Mouse (Mus musculus) right cerebral cortex, postnatal 10 days (tissue): ENCODE data around the gene Fam83e.
A peak's percentile ranks its signal among the peaks of the same experiment; 100 is the strongest.

Experiments used
- DNase-seq, 2 experiments: peaks; one replicate each; pipeline ENCODE4 v3.0.0; 2021; ENCODE audit warnings: low spot score in 2 of 2

Gene Fam83e

DNA sequence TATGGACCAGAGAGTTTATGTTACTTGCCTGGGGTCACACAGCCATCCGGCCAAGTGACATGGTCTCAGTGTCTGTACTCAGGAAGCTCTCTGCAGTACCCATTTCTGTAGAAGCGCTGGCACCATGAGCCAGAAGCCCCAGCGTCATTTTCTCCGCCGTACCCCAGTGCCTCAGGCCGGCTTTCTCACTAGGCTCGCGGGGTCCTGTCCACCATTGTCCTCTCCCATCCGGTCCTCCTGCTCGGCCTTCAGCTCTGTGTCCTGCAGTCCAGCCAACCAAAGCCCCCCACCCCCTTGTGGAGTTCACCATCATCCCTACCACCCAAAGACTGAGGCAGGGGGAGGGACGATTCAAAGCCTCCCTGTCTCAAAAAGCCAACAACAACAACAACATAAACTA, 19.4 kb upstream of the Fam83e start:
- peak in 1 of 2 experiments; percentile 48 for DNase-seq

DNA sequence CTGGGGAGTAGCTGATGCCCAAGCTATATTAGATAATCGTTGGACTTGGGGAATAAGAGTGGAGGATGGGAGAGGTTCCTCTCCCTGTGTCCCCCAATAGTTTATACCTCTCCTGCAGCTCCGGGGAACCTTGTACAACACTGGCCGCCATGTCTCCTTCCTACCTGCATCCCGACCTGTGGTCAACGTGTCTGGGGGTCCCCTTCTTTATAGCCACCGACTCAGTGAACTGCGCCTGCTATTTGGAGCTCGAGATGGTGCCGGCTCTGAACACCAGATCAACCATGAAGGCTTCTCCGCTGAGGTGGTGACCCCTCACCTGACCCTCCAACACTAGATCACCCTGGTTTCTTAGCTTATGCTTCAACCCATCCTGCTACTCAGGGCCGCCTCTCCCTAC, 18.7 kb upstream of the Fam83e start:
- DNase-seq, result peak in 1 of 2 experiments; percentile 58

DNA sequence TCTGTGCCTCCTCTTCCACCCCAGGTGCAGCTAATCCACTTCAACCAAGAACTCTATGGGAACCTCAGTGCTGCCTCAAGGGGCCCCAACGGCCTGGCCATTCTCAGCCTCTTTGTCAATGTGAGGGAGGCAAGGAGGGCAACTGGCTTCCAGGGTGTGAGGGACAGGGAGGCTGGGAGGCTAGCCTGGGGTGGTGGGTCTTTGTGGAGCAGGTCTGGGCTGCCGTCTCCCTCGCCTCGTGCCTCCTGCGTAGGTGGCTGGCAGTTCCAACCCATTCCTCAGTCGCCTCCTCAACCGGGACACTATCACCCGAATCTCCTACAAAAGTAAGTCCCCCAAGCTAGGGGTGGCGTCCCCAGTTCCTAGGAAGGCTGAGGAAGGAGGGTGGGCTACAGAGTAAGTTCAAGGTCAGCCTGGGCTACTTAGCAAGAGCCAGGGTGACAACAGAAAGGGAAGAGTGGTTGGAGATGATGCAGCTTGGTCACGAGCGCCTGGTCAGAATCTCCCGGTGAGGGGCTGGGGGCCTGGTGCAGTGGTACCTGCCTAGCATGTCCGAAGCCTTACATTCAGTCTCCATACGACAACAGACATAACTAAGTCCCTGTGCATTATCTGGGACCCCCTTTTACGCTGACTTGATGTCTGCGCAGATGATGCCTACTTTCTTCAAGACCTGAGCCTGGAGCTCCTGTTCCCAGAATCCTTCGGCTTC, 18.0 kb upstream of the Fam83e start:
- DNase-seq, result peak in 1 of 2 experiments; percentile 56

DNA sequence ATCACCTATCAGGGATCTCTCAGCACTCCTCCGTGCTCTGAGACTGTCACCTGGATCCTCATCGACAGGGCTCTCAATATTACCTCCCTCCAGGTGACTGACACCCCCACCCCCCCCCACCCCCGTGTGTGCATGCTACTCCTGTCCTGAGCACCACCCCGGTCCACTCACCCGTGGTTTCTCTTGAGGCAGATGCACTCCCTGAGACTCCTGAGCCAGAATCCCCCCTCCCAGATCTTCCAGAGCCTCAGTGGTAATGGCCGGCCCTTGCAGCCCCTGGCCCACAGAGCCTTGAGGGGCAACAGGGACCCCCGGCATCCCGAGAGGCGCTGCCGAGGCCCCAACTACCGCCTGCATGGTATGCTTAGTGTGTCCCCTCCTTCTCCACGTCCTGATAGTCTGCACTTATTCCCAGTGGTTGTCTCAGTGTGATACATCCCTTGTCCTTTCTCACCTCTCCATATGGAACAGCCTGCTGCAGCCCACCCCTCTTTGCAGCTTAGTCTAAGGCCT, 17.4 kb upstream of the Fam83e start:
- peak in 1 of 2 experiments; percentile 70 for DNase-seq

DNA sequence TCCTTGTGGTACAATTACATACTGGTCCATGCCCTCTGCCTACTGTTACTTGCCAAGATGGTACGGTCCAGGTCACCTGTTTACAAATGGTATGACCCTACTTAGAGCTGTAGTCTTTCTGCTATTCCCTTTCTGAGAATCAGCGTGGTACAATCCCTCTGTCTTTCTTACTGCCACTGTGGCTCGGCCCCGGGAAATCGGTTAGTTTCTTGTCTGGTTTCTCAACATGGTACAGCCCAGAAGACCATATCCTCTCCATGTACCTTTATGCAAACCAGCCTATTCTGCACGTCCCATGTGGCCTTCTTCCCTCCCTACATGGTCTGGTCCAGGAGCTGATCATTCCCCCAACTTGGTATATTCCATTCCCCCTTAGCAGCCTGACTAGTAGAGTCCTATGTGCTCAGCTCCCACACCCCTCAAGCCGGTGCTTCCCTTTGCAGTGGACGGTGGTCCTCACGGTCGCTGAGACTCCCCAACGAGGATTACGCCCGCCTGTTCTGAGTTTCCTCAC, 16.9 kb upstream of the Fam83e start:
- DNase-seq, result peak; percentile 83 to 93

DNA sequence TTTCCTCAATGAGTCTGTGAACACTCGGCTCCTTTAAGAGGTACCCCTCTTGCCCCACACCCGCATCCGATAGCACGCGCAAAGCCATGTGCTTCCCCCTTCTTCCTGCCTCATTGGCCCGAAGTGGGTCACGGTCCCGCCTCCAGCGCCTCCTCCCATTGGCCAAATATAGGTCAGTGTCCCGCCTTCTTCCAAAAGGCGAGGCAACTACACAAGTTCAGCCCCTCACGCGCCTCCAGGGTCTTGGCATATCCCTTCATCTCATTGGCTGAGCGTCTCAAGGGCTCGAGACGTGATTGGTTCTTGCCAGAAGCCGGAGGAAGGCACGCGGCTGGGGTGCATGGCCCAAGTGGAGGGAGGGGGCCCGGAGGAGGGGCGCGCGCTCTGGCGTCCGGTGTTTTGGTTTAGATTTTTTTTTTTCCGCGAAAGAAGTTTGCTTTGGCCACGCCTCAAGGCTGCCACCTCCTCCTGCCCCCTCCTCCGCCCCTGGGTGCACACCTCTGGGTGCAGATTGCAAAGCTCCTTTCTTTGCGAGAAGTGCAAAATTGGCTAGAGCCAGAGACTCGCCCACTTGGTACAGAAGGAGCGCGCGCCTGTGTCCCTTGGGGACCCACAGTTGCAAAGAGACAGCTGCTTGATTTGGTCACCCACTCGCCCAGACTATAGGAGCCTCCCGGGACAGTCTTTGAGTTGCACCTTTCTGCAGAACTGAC, 16.1 kb upstream of the Fam83e start, which contains the start of gene Dbp:
TSS of gene Dbp (plus strand) at position 359 of the 713 bp plus-strand sequence.
- peak; percentile 100 for DNase-seq

DNA sequence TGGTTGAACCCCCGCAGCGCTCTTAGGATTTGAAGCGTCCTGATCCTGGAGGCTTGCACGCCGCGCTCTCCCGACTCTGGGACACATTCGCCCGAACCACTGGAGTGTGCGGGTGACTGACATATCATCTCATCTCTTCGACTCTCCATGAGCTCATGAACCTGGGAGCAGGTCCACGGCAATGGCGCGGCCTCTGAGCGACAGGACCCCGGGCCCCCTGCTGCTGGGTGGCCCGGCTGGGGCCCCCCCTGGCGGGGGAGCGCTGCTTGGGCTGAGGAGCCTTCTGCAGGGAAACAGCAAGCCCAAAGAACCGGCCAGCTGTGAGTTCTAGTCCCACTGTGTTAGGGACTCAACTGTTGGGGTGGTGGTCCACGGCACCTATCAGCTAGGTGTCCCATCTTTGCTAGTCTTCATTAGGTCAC, 15.6 kb upstream of the Fam83e start:
- no peak for DNase-seq

DNA sequence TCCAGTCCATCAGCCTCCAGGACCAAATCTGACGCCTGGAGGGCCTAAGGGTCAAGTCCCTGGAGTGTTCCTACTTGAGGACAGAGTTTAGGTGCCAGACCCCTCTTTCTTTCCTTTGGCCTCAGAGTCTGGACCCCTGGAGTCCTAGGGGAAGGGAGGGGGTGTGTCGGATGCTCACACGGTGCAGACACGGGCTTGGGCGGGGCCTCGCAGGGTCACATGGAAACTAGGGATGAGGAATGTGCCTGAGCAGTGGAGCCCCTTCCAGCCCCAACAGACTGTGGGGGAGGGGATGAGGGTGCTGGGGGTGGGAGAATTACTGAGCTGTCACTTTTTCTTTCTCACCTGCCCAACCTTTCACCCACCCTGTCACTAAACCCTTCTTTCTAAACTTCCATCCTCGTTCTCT, 15.1 kb upstream of the Fam83e start:
- DNase-seq, result peak; percentile 90 to 93

DNA sequence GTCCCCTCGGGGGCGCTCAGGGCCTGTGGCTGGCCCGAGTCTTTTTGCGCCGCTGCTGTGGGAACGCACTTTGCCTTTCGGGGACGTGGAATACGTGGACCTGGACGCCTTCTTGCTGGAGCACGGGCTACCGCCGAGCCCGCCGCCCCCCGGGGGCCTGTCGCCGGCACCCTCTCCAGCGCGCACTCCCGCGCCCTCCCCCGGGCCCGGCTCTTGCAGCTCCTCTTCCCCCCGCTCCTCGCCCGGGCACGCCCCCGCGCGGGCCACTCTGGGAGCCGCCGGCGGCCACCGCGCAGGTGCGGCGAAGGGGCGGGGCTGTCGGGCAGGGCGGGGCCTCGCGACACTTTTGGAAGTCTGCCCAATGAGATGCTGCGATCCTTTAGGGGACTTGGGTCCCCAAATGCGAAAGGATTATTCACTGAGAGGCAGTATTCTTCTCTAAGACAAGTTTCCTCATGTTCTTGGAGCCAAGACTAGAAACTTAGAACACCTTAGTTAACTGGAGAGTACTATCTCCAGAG, 14.2 kb upstream of the Fam83e start:
- peak; percentile 87 to 91 for DNase-seq

DNA sequence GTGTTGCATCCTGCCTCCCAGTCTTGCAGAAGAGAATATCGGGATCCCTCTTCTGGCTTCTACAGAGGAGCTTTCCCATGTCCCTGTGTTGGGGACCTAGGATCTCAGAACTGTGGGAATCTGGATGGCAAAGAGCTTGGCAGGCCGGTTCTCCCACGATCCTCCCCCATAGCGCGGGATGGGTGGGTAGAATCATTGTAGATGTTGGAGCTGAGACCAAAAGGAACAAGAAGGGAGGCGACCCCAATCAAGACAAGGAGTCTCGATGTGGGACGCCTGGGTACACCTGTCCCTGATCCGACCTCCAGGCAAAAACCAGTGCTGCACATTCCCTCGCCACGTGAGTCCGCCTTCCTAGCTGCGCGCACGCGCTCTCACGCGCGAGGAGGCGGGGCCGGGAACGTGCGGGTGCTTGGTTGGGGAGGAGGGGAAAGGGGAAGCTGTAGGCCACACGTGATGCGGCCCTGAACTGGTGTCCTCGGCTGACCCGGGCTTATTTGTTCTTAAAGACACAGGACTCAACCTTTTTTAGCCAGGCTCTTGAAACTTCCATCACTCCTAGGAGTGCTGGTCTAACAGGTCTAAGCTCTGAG, 13.5 kb upstream of the Fam83e start:
- peak; percentile 97 for DNase-seq

DNA sequence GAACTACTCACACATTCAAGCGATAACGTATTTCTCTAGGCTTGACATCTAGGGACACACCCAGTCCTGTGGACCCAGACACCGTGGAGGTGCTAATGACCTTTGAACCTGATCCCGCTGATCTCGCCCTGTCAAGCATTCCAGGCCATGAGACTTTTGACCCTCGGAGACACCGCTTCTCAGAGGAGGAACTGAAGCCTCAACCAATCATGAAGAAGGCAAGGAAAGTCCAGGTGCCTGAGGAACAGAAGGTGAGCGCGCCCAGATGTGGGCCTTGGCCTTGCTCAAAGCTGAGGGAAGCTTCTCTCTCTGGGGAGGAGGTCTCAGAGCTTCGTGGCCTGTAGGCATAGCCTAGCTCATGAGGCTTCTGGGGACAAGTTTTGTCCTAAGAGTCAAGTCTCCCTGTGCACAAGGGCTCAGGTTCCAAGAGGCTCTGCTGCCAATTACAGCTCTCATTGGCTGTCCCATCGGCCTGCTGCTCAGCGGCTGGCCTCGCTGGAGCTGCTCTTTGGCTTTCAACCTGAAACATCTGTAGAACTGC, 12.7 kb upstream of the Fam83e start:
- peak in 1 of 2 experiments; percentile 74 for DNase-seq

DNA sequence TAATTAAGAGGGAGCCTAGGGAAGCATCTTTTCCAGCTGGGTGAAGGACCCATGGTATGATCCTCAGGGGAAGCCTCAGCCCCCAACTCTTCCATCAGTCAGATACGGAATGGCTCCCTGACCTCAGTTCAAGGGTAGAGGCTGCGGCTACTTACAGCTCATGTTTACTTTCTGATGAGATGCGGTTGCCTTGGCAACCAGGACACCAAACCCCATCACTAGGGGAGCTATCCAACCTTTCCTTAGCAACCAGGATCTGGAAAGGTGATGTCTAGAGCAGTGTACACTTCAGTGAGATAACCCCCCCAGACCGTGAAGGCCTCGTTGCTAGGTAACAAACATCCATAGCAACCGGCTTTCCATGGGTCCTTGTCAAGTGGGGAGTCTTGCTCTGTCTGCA, 12.0 kb upstream of the Fam83e start:
- peak; percentile 60 to 80 for DNase-seq

DNA sequence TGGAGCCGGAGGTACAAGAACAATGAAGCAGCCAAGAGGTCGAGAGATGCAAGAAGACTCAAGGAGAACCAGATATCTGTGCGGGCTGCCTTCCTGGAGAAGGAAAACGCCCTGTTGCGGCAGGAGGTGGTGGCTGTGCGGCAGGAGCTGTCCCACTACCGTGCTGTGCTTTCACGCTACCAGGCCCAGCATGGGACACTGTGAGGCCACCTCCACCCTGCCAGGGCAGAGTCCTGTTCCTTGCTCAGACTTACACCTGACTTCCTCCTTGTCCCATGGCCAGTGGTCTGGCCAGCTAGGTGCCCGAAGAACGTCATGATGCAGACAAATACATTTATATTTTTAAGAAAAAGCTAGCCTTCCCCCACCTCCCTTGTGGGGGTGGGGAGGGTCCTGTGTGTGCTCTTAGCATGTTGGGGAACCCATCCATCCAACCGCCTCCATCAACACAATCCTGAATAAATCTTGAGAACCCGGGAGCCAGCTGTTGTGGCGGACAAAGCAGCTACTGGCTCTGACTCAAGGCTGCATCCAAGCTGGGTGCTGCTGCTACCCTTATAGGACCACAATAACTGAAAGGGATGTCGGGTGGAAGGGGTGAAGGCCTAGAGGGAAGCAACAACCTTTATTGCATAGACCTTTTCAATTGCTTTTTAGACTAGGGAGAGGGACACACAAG, 11.2 kb upstream of the Fam83e start:
- peak in 1 of 2 experiments; percentile 62 for DNase-seq

DNA sequence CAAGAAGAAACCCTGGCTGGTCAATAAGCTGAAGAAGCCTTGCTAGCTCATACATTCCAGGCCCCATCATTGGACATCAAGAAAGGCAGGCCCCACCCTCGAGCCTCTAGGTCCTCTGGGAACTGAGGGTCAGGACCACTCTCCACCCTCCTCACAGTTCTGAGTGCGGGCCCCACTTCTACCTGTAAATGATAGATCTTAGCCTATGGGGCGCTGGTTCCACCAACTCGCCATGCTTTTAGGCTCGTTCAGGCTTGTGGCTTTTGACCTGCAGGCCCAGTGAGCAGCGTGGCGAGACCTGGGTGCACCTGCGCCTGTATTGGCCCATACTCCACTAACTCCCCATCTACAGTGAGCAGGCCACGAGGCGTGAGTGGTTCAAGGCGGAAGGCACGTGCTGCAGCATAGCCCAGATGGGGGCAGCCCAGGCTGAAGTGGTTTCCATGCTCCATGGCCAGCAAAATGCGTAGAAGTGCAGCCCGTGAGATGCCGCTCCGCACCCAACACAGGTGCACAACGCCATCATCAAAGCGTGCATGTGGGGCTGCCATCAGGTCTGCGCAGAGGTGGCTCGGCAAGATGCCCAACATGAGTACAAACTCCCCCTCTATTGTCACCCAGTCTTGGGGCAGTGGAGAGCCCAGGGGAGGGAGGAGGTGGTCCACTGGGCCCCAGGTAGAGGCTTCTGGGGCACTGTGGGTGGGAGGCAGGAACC, 10.4 kb upstream of the Fam83e start:
- peak in 1 of 2 experiments; percentile 53 for DNase-seq

DNA sequence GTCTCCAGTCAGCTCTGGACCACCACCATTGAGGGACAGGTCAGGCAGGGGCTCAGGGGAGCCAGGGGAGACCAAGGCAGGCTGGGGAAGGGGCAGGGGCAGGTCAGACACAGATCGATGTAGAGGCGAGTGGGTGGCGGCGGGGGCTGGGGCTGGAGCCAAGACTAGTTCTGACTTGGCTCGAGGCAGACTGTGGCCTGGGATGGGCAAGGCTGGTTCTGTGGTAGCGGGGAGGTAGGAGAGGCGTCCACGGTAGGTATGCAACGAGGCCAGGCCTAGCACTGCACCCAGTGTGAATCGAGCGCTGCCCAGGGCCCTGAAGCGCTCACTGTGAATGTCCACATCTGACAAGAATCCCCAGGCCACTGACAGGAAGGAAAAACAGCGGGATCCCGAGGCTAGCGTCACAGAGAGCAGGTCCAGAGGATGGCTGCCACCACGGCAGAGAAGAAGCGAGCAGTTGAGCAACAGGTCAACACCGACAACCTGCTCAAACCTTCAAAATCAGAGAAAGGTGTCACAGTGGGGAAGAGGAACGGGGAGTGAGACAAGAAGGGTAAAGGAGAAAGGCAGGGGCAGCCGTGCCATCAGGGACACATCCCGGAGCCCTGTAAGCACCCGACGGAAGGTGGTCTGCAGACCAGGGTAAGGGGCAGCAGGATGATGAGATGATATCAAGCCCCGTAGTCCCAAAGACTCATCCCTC, 9.5 kb upstream of the Fam83e start:
- DNase-seq, result peak in 1 of 2 experiments; percentile 62

DNA sequence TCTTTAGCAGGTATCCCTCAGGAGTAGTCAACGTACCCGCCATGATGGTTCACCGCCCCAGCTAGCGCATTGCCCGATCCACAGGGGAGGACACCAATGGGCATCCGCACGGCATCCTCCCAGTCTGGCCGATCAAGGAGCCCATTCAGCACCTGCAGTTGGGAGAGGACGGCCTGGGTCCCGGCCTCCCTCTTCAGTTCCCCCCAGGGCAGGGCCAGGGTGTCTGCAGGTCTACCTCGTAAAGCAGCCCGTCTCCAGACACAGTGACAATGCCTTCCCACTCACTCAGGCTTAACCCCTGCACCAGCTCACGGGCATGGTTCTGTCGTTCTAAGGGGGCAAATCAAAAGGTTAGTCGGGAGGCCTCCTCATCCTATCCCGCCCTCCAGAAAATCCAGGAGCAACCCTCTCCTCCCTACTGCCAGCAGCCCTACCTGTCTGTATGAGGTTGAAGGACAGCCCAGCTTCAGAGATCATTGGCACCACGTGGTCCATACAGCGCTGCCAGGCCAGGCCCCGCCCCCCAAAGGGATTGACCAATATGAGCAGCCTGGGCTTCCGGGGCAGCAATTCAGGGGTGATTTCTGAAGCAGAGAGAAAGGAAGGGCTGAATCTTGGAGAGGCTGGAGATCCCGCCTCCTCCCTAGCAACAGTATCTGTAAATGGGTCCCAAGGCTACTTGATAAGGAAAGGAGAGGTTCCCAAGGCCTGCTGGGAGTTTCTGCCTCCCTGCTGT, 8.8 kb upstream of the Fam83e start:
- peak in 1 of 2 experiments; percentile 58 for DNase-seq

DNA sequence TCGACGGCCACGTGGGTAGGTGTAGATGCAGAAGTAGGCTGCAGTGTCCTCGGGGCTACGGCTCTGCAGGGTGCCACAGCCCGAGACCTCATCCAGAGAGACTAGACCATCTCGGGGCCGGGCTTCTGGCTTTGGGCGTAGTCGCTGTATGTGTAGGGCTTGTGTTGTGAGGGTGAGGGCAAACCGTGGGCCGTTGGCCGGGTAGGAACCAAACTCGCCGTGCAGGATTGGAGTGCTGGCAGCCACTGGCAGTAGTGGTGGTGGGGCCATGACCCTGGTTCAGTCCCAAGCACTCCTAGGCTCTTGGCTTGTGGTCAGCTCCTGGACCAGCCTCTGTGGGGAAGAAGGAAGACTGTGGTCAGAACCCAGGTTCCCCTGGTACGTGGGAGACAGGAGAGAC, 7.6 kb upstream of the Fam83e start:
- DNase-seq, result peak in 1 of 2 experiments; percentile 53

DNA sequence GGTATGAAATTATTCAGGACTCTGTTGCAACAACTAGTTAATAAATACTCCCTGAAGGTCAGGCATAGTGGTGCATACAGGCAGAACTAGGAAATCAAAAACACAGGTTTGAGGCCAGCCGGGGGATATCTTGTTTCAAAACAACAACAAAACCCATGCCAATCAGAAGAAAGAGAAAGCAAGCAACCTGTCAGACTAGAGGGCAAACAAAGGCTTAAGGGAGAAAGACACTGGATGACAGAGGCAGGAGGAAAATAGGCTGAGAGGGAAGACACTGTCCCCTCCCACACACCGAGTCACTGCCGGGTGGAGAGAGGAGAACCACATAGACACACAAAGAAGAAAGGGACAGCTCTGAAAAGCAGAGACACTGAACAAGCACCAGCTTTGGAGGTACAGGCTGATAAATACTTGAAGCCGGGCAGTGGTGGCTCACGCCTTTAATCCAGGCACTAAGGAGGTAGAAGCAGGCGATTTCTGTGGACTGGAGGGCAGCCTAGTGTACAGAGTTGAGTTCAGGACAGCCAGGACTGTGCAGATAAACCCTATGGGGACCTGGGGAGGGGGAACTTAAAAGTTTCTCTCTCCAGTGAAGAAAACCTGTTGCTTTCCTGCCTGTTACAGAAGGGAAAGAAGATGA, 7.0 kb upstream of the Fam83e start:
- no peak for DNase-seq
